Mouse (Mus musculus) cerebellum, adult 9-10 months (tissue): Measurements from ENCODE around the gene Btrc.

ENCODE experiments used
- DNase-seq: peaks from one replicate; pipeline ENCODE4 v3.0.0; 2022

Gene Btrc

GRCm38 (mm10) chr19:45430971-45431633, 67.6 kb downstream of the Btrc start:
- no peak for DNase-seq

GRCm38 (mm10) chr19:45432351-45432750, 68.8 kb downstream of the Btrc start:
- peak; percentile 81 for DNase-seq

- peak; percentile 85 for DNase-seq
Measured at GRCm38 (mm10) chr19:45436019-45436418, 72.5 kb downstream of the Btrc start.

- no peak for DNase-seq
Measured at GRCm38 (mm10) chr19:45437175-45437574, 73.6 kb downstream of the Btrc start.

GRCm38 (mm10) chr19:45438191-45438590, 74.7 kb downstream of the Btrc start:
- no peak for DNase-seq

GRCm38 (mm10) chr19:45438928-45439846, 75.7 kb downstream of the Btrc start:
- DNase-seq = no peak

GRCm38 (mm10) chr19:45440554-45441175, 77.1 kb downstream of the Btrc start:
- DNase-seq = no peak

GRCm38 (mm10) chr19:45441717-45442116, 78.2 kb downstream of the Btrc start:
- DNase-seq = no peak

GRCm38 (mm10) chr19:45445253-45445933, 81.9 kb downstream of the Btrc start:
- no peak for DNase-seq

- DNase-seq = no peak
Measured at GRCm38 (mm10) chr19:45446631-45447030, 83.1 kb downstream of the Btrc start.

- no peak for DNase-seq
Measured at GRCm38 (mm10) chr19:45447222-45447621, 83.7 kb downstream of the Btrc start.

- DNase-seq = no peak
Measured at GRCm38 (mm10) chr19:45447886-45448285, 84.4 kb downstream of the Btrc start.

GRCm38 (mm10) chr19:45454391-45454790, 90.9 kb downstream of the Btrc start:
- DNase-seq = no peak

- no peak for DNase-seq
Measured at GRCm38 (mm10) chr19:45456896-45457295, 93.4 kb downstream of the Btrc start.

- DNase-seq = no peak
Measured at GRCm38 (mm10) chr19:45458702-45459101, 95.2 kb downstream of the Btrc start.

GRCm38 (mm10) chr19:45459931-45460665, 96.6 kb downstream of the Btrc start:
- DNase-seq = no peak

GRCm38 (mm10) chr19:45460749-45461736, 97.5 kb downstream of the Btrc start:
- no peak for DNase-seq

- no peak for DNase-seq
Measured at GRCm38 (mm10) chr19:45469760-45470159, 106.2 kb downstream of the Btrc start.

- peak; percentile 69 for DNase-seq
Measured at GRCm38 (mm10) chr19:45472691-45473520, 109.4 kb downstream of the Btrc start.

- no peak for DNase-seq
Measured at GRCm38 (mm10) chr19:45474686-45475085, 111.2 kb downstream of the Btrc start.
